Mouse (Mus musculus) forebrain, postnatal 0 days (tissue): ENCODE measurements around the gene Jade1. TPM values are rescaled to one million over a fixed set of nuclear protein-coding genes. Genes with fewer than 3 reads are reported as not detected.

ENCODE experiments used
- ATAC-seq: fragments of 200-750 bp; cut with Nextera tagmentation; 2 replicates; pipeline ENCODE4 v1.8.0; 2017; ENCODE audit warnings: mild to moderate bottlenecking, moderate library complexity
- DNase-seq: peaks from one replicate; pipeline ENCODE4 v3.0.0-alpha.2; 2015
- H3K27ac ChIP-seq: fragments of 300-500 bp; sonication (generic); 2 replicates; pipeline ENCODE4 v1.5.1; 2014; ENCODE audit warnings: low read depth, mild to moderate bottlenecking, antibody characterized with exemption, low read length, moderate library complexity, mixed read lengths
- H3K27me3 ChIP-seq: fragments of 300-500 bp; sonication (generic); 2 replicates; pipeline ENCODE4 v1.6.1; 2014; ENCODE audit warnings: mild to moderate bottlenecking, low read length, mixed read lengths; ENCODE audit not compliant: insufficient read depth
- H3K36me3 ChIP-seq: fragments of 300-500 bp; sonication (generic); 2 replicates; pipeline ENCODE4 v1.6.1; 2014; ENCODE audit warnings: mild to moderate bottlenecking, moderate library complexity; ENCODE audit not compliant: insufficient read depth
- H3K4me1 ChIP-seq: fragments of 300-500 bp; sonication (generic); 2 replicates; pipeline ENCODE4 v1.6.1; 2014; ENCODE audit warnings: antibody characterized with exemption; ENCODE audit not compliant: insufficient read depth
- H3K4me2 ChIP-seq: fragments of 300-500 bp; sonication (generic); 2 replicates; pipeline ENCODE4 v1.6.1; 2014; ENCODE audit warnings: low read depth, mild to moderate bottlenecking, moderate library complexity
- H3K4me3 ChIP-seq: fragments of 300-500 bp; sonication (generic); 2 replicates; pipeline ENCODE4 v1.5.1; 2014; ENCODE audit warnings: low read depth, low read length, mixed read lengths
- H3K9ac ChIP-seq: fragments of 300-500 bp; sonication (generic); 2 replicates; pipeline ENCODE4 v1.6.1; 2014; ENCODE audit warnings: mild to moderate bottlenecking
- H3K9me3 ChIP-seq: fragments of 300-500 bp; sonication (generic); 2 replicates; pipeline ENCODE4 v1.6.1; 2016; ENCODE audit warnings: low read length
- CTCF ChIP-seq: sonication (generic); IDR thresholded peaks from 2 replicates; pipeline ENCODE4 v1.5.1; 2016; ENCODE audit warnings: antibody characterized with exemption, control low read depth, low read depth
- WGBS: fragments of 180-500 bp; shearing (Covaris S2); extraction: QIAGEN DNeasy Blood & Tissue Kit; methylation state at CpG from one replicate; pipeline ENCODE4 v1.1.7; 2014; 5-methylcytosine and 5-hydroxymethylcytosine counted together
- polyA plus RNA-seq: library from polyadenylated mRNA; unstranded; fragments of >200 nt; fragmentation: Nextera tagmentation; extraction: Ambion mirVana; gene quantifications from 2 replicates; pipeline ENCODE4 v1.2.1, GENCODE M21; 2015
- total RNA-seq: library from RNA; depleted of rRNA; stranded (reverse); fragments of >200 nt; gene quantifications from 2 replicates; pipeline ENCODE4 v1.2.3, GENCODE M21; 2014

Gene Jade1
- total and polyA plus RNA-seq, 2 experiments from 2014 or later, result 13.1 to 17.9 TPM

DNA sequence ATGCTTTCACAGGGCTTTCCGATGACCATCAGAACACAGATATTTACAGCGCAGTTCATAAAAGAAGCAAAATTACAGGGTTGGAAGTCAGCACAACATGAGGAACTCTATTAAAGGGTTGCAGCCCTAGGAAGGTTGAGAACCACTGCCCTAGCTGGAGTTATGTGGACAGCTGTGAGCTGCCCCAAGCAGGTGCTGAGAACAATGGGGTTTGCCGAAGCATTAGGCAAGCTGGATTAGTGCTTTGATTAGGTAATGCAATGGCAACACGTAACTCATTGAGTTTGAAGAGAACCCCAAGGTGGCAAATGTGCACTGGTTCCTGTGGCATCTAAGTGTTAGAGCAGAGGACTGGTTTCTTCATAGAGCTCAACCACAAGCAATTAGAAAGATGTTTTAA is 34.6 kb upstream of the Jade1 start:
- H3K4me1 ChIP-seq, result no peaks in the 10 kb centered on the region
- 0 out of 2 replicates have a peak, but pooled peaks cover 5% of the 10 kb centered on the region for H3K9me3 ChIP-seq
- ATAC-seq (no peak), DNase-seq (no peak)
- H3K9ac ChIP-seq, result no peak overlapping the region
- H3K27me3 ChIP-seq, result no peaks in the 10 kb centered on the region
- no peak overlapping the region for H3K4me3 ChIP-seq
- H3K27ac ChIP-seq, result no peak overlapping the region
- 76% methylated on average over 4 of the region's 4 CpGs for WGBS
- no peak overlapping the region for H3K4me2 ChIP-seq
- TF ChIP-seq CTCF, result no peak
- H3K36me3 ChIP-seq, result no peaks in the 10 kb centered on the region

DNA sequence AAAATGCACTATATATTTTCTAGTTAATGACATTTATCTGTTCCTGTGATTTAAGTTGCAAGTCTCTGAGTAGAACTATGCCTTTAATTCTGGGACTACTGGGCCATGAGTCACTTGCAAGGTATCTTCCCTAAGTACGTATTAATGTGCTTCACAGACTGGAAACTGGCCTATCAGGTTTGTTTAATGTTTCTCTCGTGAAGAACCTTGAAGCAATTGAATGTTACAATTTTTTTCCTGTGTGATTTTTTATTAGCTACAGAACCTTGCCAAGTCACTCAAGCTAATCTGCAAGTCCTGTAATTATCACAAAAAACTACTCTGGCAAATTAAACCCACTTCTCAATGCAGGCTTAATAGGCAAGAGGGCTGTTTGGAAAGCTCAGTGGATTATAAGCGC is 33.8 kb upstream of the Jade1 start:
- Histone ChIP-seq H3K4me2 (no peak overlapping the region), H3K36me3 (no peaks in the 10 kb centered on the region), H3K4me1 (no peaks in the 10 kb centered on the region), H3K27me3 (no peaks in the 10 kb centered on the region), H3K4me3 (no peak overlapping the region), H3K9ac (no peak overlapping the region), H3K9me3 (0 out of 2 replicates have a peak, but pooled peaks cover 5% of the 10 kb centered on the region), H3K27ac (no peak overlapping the region)
- DNase-seq (no peak), ATAC-seq (no peak)
- no peak for TF ChIP-seq CTCF
- WGBS, result 24% methylated on average over 3 of the region's 3 CpGs

DNA sequence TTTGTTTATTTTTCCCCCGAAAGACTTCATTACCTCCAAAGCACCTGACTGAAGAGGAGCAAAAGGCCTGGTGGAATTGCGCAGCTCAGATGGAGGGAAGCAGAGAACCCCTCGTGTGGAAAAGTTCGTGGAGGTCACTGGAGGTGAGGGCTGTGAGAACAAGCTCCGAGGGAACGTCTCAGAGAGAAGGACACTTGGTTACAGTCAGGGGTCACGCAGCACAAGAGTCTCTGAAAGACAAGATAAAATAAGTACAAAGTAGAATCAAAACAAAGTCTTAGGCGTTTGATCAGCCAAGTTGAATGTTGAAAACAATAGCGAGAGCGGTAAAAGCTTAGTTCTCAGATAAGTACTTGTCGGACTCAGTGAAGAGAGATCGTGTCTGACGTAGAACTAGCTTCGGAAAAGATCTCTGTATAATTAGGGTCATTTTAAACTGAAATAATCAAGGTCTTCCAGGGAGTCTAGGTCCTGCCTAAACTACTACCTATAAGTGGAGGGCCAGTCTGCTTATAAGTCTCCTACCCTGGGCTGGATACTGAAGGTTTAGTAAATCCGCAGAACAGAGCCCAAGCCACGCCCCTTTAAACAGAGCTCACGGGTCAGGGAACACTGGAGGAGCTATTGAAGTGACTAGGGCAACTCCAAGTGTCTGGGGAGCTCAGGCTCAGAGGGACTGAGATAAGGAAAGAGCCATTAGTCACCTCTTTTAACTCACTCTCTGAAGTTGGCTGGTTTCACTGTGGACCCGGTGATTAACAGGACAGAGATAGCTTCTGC is 33.1 kb upstream of the Jade1 start:
- no peaks in the 10 kb centered on the region for H3K27me3 ChIP-seq
- no peaks in the 10 kb centered on the region for H3K4me1 ChIP-seq
- 36% methylated on average over 18 of the region's 18 CpGs for WGBS
- no peak for DNase-seq
- ATAC-seq, result no peak
- H3K9ac ChIP-seq, result no peak overlapping the region
- no peak overlapping the region for H3K27ac ChIP-seq
- H3K4me3 ChIP-seq, result no peak overlapping the region
- H3K9me3 ChIP-seq, result 0 out of 2 replicates have a peak, but pooled peaks cover 5% of the 10 kb centered on the region
- no peaks in the 10 kb centered on the region for H3K36me3 ChIP-seq
- TF ChIP-seq CTCF, result no peak
- no peak overlapping the region for H3K4me2 ChIP-seq

DNA sequence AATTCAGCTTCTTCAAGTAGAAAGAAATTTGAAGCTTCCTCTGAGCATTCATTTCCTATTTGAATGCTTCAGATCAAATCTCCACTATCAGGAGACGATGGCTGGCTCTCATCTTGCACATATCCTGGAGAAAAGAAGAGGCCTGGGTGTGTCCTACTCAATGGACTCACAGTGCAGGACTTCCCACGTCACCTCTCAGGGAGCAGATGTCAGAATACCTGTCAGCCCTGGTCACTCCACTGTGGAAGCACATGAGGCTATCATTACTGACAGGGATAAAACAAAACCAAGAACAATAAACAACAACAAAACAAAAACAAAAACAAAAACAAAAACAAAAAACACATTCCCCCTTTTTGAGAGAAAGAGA is 32.5 kb upstream of the Jade1 start:
- Histone ChIP-seq H3K4me3 (no peak overlapping the region), H3K9ac (no peak overlapping the region), H3K27ac (no peak overlapping the region), H3K36me3 (no peaks in the 10 kb centered on the region), H3K9me3 (0 out of 2 replicates have a peak, but pooled peaks cover 5% of the 10 kb centered on the region), H3K4me2 (no peak overlapping the region), H3K27me3 (no peaks in the 10 kb centered on the region), H3K4me1 (no peaks in the 10 kb centered on the region)
- 70% methylated on average over 2 of the region's 2 CpGs for WGBS
- no peak for DNase-seq
- TF ChIP-seq CTCF, result no peak
- ATAC-seq, result no peak

DNA sequence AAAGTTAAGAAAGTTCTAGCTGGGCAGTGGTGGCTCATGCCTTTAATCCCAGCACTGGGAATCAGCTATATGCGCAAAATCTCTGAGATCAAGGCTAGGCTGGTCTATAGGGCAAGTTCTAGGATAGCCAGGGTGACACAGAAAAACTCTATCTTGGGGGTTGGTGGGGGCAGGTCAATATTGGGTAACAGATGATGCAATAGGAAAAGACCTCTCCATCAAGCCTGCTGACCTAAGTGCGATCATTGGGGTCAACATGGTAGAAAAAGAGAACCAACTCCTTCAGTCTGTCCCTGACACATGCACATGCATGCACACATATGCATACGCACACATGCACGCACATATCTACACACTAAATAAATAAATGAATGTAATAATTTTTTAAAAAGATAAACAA is 32.1 kb upstream of the Jade1 start:
- no peaks in the 10 kb centered on the region for H3K27me3 ChIP-seq
- H3K9me3 ChIP-seq, result 0 out of 2 replicates have a peak, but pooled peaks cover 5% of the 10 kb centered on the region
- TF ChIP-seq CTCF, result no peak
- no peak for ATAC-seq
- no peak overlapping the region for H3K4me3 ChIP-seq
- no peaks in the 10 kb centered on the region for H3K36me3 ChIP-seq
- no peak overlapping the region for H3K9ac ChIP-seq
- DNase-seq, result no peak
- H3K4me1 ChIP-seq, result no peaks in the 10 kb centered on the region
- no peak overlapping the region for H3K27ac ChIP-seq
- no peak overlapping the region for H3K4me2 ChIP-seq
- 96% methylated on average over 4 of the region's 4 CpGs for WGBS

DNA sequence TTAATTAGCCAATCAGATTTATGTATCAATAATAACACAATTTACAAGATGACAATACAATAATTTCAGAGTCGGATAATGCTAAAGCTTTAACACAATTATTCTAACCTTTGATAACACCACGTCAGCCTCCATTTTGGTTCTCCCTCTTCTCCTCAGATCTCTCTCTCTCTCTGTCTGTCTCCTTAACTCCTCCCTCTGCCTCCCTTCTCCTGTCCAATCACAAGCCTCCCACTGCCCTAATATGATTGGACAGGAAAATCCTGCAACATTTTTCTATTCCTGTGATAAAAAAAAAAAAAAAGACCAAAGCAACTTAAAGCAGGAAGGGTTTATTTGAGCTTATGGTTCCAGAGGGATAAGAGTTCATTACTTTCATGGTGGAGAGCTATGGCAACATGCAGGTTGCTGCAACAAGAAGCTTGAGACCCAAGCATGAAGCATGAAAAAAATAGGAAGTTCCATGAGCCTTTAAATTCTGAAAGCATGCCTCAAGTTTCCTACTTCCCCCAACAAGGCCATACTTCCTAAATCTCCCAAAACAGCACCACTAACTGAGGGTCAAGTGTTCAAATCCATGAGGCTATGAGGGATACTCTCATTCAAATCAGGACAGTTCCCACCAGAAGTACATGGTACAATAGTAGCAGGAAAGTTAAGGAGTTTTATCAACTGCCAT is 27.1 kb upstream of the Jade1 start:
- no peak overlapping the region for H3K4me3 ChIP-seq
- DNase-seq (no peak), ATAC-seq (no peak)
- 92% methylated on average over 2 of the region's 2 CpGs for WGBS
- H3K9me3 ChIP-seq, result 0 out of 2 replicates have a peak, but pooled peaks cover 5% of the 10 kb centered on the region
- no peak overlapping the region for H3K27ac ChIP-seq
- TF ChIP-seq CTCF, result no peak
- H3K36me3 ChIP-seq, result no peaks in the 10 kb centered on the region
- H3K4me1 ChIP-seq, result no peaks in the 10 kb centered on the region
- H3K4me2 ChIP-seq, result no peak overlapping the region
- no peaks in the 10 kb centered on the region for H3K27me3 ChIP-seq
- H3K9ac ChIP-seq, result no peak overlapping the region

DNA sequence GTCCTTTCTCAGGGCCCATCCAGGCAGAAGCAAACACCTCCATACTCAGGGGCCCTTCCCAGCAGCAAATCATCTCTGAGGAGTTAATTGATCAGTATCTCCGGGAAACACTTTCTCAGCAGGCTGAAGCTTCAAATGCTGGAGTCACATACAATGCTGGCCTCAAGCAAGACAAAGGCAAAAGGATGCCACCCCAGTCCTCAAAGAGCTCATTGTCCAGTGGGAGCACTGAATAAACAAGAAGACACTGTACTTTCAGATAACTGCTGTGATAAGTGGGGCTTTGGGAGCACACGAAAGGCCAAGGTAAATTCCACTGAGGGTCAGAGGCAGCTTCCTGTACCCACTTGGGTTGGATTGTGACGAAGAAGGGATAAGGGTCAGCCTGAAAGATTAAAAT is 25.4 kb upstream of the Jade1 start:
- H3K9ac ChIP-seq, result no peak overlapping the region
- no peaks in the 10 kb centered on the region for H3K4me1 ChIP-seq
- no peak overlapping the region for H3K4me2 ChIP-seq
- H3K27ac ChIP-seq, result no peak overlapping the region
- 0 out of 2 replicates have a peak, but pooled peaks cover 3% of the 10 kb centered on the region for H3K9me3 ChIP-seq
- no peaks in the 10 kb centered on the region for H3K27me3 ChIP-seq
- H3K36me3 ChIP-seq, result no peaks in the 10 kb centered on the region
- no peak for TF ChIP-seq CTCF
- WGBS, result 56% methylated on average over 3 of the region's 3 CpGs
- no peak overlapping the region for H3K4me3 ChIP-seq
- no peak for DNase-seq
- no peak for ATAC-seq
